In genomic region chr13:8745596-8745995, GRCm38 (mm10) we compare ENCODE assay signal across 19 mouse cellular contexts.
"Had no signal": no experiment of that assay in that cellular context is flagged by ENCODE, and none has a peak within 500 bp of the region (broad histone marks: within the 10 kb centered on the region; RNA-seq: fewer than 3 reads in every experiment).

No protein-coding gene starts in this region.

- H3K4me2 ChIP-seq: lung, embryonic 14.5 days; midbrain, embryonic 12.5 days; neural tube, embryonic 13.5 days; neural tube, embryonic 15.5 days had no signal

- H3K36me3 ChIP-seq: midbrain, embryonic 10.5 days; midbrain, embryonic 12.5 days; neural tube, embryonic 13.5 days; neural tube, embryonic 15.5 days had no signal

- ATAC-seq: midbrain, embryonic 16.5 days had no signal

- H3K9ac ChIP-seq: lung, embryonic 14.5 days; midbrain, embryonic 12.5 days; neural tube, embryonic 13.5 days; neural tube, embryonic 15.5 days had no signal

- H3K27ac ChIP-seq: midbrain, embryonic 10.5 days; midbrain, embryonic 12.5 days; neural tube, embryonic 13.5 days; neural tube, embryonic 15.5 days had no signal

- H3K4me1 ChIP-seq: midbrain, embryonic 10.5 days; midbrain, embryonic 12.5 days; neural tube, embryonic 13.5 days; neural tube, embryonic 15.5 days had no signal

- DNase-seq: lung, adult 18-20 months; lung, embryonic 14.5 days; lung, postnatal 10 days; lung, postnatal 4 days; midbrain, embryonic 14.5 days; retina, postnatal 1 day; right cerebral cortex, adult 18-20 months; right cerebral cortex, postnatal 25 days; right cerebral cortex, postnatal 4 days; spleen, adult 18-20 months; thymus, adult 18-20 months; thymus, postnatal 14 days; thymus, postnatal 36 days had no signal

- H3K9me3 ChIP-seq: midbrain, embryonic 10.5 days; midbrain, embryonic 12.5 days; neural tube, embryonic 13.5 days; neural tube, embryonic 15.5 days had no signal

- H3K4me3 ChIP-seq: midbrain, embryonic 10.5 days; midbrain, embryonic 12.5 days; myocyte; neural tube, embryonic 13.5 days; neural tube, embryonic 15.5 days had no signal

- H3K27me3 ChIP-seq: midbrain, embryonic 12.5 days; neural tube, embryonic 13.5 days; neural tube, embryonic 15.5 days had no signal
